Mouse (Mus musculus) liver, embryonic 11.5 days (tissue): ENCODE data around the gene Macf1. TPM values are rescaled to one million over a fixed set of nuclear protein-coding genes. Genes with fewer than 3 reads are reported as not detected.

Experiments used
- ATAC-seq: fragments of 200-750 bp; cut with Nextera tagmentation; replicated peaks from 2 replicates; pipeline ENCODE4 v1.8.0; 2017; ENCODE audit warnings: moderate number of reproducible peaks, mild to moderate bottlenecking, moderate TSS enrichment, moderate library complexity; ENCODE audit not compliant: low FRiP score
- DNase-seq: peaks from one replicate; pipeline ENCODE4 v3.0.0-alpha.2; 2017; ENCODE audit warnings: low spot score
- H3K27ac ChIP-seq: fragments of 300-500 bp; sonication (generic); 2 replicates; pipeline ENCODE4 v1.5.1; 2014; ENCODE audit warnings: mild to moderate bottlenecking, low read depth, low read length, control low read depth
- H3K27me3 ChIP-seq: fragments of 300-500 bp; sonication (generic); replicated peaks from 2 replicates; pipeline ENCODE4 v1.6.1; 2014; ENCODE audit warnings: low read length, mixed read lengths; ENCODE audit not compliant: control insufficient read depth, insufficient read depth
- H3K36me3 ChIP-seq: fragments of 300-500 bp; sonication (generic); 2 replicates; pipeline ENCODE4 v1.6.1; 2014; ENCODE audit warnings: mild to moderate bottlenecking, low read length, moderate library complexity, mixed read lengths; ENCODE audit not compliant: control insufficient read depth, insufficient read depth
- H3K4me1 ChIP-seq: fragments of 300-500 bp; sonication (generic); replicated peaks from 2 replicates; pipeline ENCODE4 v1.6.1; 2014; ENCODE audit warnings: low read length, mixed read lengths; ENCODE audit not compliant: control insufficient read depth, insufficient read depth
- H3K4me2 ChIP-seq: fragments of 300-500 bp; sonication (generic); 2 replicates; pipeline ENCODE4 v1.6.1; 2014; ENCODE audit warnings: mild to moderate bottlenecking, control low read depth, moderate library complexity
- H3K4me3 ChIP-seq: fragments of 300-500 bp; sonication (generic); 2 replicates; pipeline ENCODE4 v1.5.1; 2014; ENCODE audit warnings: low read depth, low read length, control low read depth
- H3K9ac ChIP-seq: fragments of 300-500 bp; sonication (generic); 2 replicates; pipeline ENCODE4 v1.6.1; 2014; ENCODE audit warnings: low read depth, low read length, control low read depth
- H3K9me3 ChIP-seq: fragments of 300-500 bp; sonication (generic); 2 replicates; pipeline ENCODE4 v1.6.1; 2016; ENCODE audit warnings: low read length, inconsistent platforms, mixed read lengths; ENCODE audit not compliant: control insufficient read depth
- WGBS: fragments of 180-500 bp; shearing (Covaris S2); extraction: QIAGEN DNeasy Blood & Tissue Kit; methylation state at CpG from one replicate; pipeline ENCODE4 v1.1.7; 2014; 5-methylcytosine and 5-hydroxymethylcytosine counted together
- polyA plus RNA-seq: library from polyadenylated mRNA; unstranded; fragments of >200 nt; fragmentation: Nextera tagmentation; extraction: Ambion mirVana; gene quantifications from 2 replicates; pipeline ENCODE4 v1.2.1, GENCODE M21; 2014

Gene Macf1
- polyA plus RNA-seq, 1 experiment from 2014 or later: 36.5 TPM

- no peaks in the 10 kb centered on the region for H3K27me3 ChIP-seq
- no peak overlapping the region for H3K9ac ChIP-seq
- H3K4me1 ChIP-seq: peaks cover 3% of the 10 kb centered on the region; the same call in 1 of the 2 replicates
- 63% methylated on average over 4 of the region's 4 CpGs for WGBS
- no peak for DNase-seq
- no peaks in the 10 kb centered on the region for H3K9me3 ChIP-seq
- H3K4me3 ChIP-seq: no peak overlapping the region
- no peak overlapping the region for H3K4me2 ChIP-seq
- no peak for ATAC-seq
- H3K27ac ChIP-seq: no peak overlapping the region
- H3K36me3 ChIP-seq: no peaks in the 10 kb centered on the region
Measured at GRCm38 (mm10) chr4:123591026-123591635, 93.0 kb downstream of the Macf1 start.

- H3K9me3 ChIP-seq: no peaks in the 10 kb centered on the region
- WGBS: 81% methylated on average over 3 of the region's 3 CpGs
- H3K36me3 ChIP-seq: no peaks in the 10 kb centered on the region
- no peak overlapping the region for H3K4me2 ChIP-seq
- ATAC-seq (no peak), DNase-seq (no peak)
- H3K27me3 ChIP-seq: no peaks in the 10 kb centered on the region
- no peak overlapping the region for H3K4me3 ChIP-seq
- no peak overlapping the region for H3K27ac ChIP-seq
- no peak overlapping the region for H3K9ac ChIP-seq
- H3K4me1 ChIP-seq: peaks cover 7% of the 10 kb centered on the region
Measured at GRCm38 (mm10) chr4:123589496-123589895, 94.7 kb downstream of the Macf1 start.

- Histone ChIP-seq H3K27me3 (no peaks in the 10 kb centered on the region), H3K4me1 (peaks cover 11% of the 10 kb centered on the region), H3K9me3 (no peaks in the 10 kb centered on the region), H3K4me3 (no peak overlapping the region), H3K4me2 (no peak overlapping the region), H3K36me3 (no peaks in the 10 kb centered on the region), H3K9ac (no peak overlapping the region), H3K27ac (no peak overlapping the region)
- no peak for ATAC-seq
- 30% methylated on average over 7 of the region's 7 CpGs for WGBS
- no peak for DNase-seq
Measured at GRCm38 (mm10) chr4:123588353-123589301, 95.5 kb downstream of the Macf1 start.

- DNase-seq: no peak
- Histone ChIP-seq H3K27ac (no peak overlapping the region), H3K9ac (no peak overlapping the region), H3K36me3 (no peaks in the 10 kb centered on the region), H3K27me3 (no peaks in the 10 kb centered on the region), H3K4me1 (peaks cover 11% of the 10 kb centered on the region), H3K9me3 (no peaks in the 10 kb centered on the region), H3K4me2 (no peak overlapping the region), H3K4me3 (no peak overlapping the region)
- ATAC-seq: no peak
- WGBS: 88% methylated on average over 3 of the region's 3 CpGs
Measured at GRCm38 (mm10) chr4:123587616-123588015, 96.5 kb downstream of the Macf1 start.

- ATAC-seq (no peak), DNase-seq (no peak)
- Histone ChIP-seq H3K36me3 (no peaks in the 10 kb centered on the region), H3K4me1 (peaks cover 11% of the 10 kb centered on the region), H3K4me3 (no peak overlapping the region), H3K9ac (0 out of 2 replicates have a peak overlapping the region, but pooled peaks have one; percentile 5), H3K27ac (no peak overlapping the region), H3K9me3 (no peaks in the 10 kb centered on the region), H3K4me2 (no peak overlapping the region; the same call in 1 of the 2 replicates), H3K27me3 (no peaks in the 10 kb centered on the region)
- 55% methylated on average over 3 of the region's 3 CpGs for WGBS
Measured at GRCm38 (mm10) chr4:123584720-123585093, 99.5 kb downstream of the Macf1 start.

GRCm38 (mm10) chr4:123584084-123584719 is 100.0 kb downstream of the Macf1 start:
- H3K4me2 ChIP-seq: no peak overlapping the region; the same call in 1 of the 2 replicates
- H3K36me3 ChIP-seq: no peaks in the 10 kb centered on the region
- 0 out of 2 replicates have a peak overlapping the region, but pooled peaks have one; percentile 5 for H3K9ac ChIP-seq
- no peak overlapping the region for H3K4me3 ChIP-seq
- no peak overlapping the region for H3K27ac ChIP-seq
- H3K9me3 ChIP-seq: no peaks in the 10 kb centered on the region
- H3K4me1 ChIP-seq: peaks cover 11% of the 10 kb centered on the region
- 24% methylated on average over 8 of the region's 8 CpGs for WGBS
- no peak for DNase-seq
- peak; percentile 85 for ATAC-seq
- no peaks in the 10 kb centered on the region for H3K27me3 ChIP-seq

- H3K9ac ChIP-seq: no peak overlapping the region
Measured at GRCm38 (mm10) chr4:123577469-123578088, 106.6 kb downstream of the Macf1 start.

More at GRCm38 (mm10) chr4:123577469-123578088, 106.6 kb downstream of the Macf1 start:
- Histone ChIP-seq H3K9me3 (no peaks in the 10 kb centered on the region), H3K4me3 (no peak overlapping the region), H3K4me2 (no peak overlapping the region), H3K27ac (no peak overlapping the region), H3K36me3 (no peaks in the 10 kb centered on the region), H3K27me3 (no peaks in the 10 kb centered on the region), H3K4me1 (peaks cover 24% of the 10 kb centered on the region)
- DNase-seq (no peak), ATAC-seq (no peak)
- 32% methylated on average over 2 of the region's 2 CpGs for WGBS
